Comparison of ENCODE assay signal across 7 mouse cellular contexts in the genomic region with DNA sequence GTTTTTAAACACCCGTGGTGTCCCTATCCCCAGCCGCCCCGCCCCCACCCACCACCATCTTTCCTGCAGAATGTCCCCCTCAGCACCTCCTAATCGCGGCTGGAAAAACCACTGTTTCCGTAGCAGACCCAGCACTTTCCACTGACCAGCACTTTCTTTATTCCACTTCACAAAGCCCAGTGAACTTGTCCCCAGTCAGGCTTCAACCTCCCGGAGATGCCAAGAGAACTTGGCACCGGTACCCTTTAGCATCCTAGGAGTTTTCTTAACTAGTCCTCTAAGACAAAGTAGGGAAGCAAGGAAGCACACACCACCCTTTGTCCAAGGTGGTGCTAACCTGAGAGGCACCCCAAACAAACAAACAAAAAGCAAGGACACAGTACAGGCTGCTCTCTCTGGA. TPM values are rescaled to one million over a fixed set of nuclear protein-coding genes. Genes with fewer than 3 reads are reported as not detected.
DNase-seq lines count a peak whose midpoint lies in the region; ATAC-seq and TF ChIP-seq lines count a peak whose summit lies in the region.

No protein-coding gene starts in this region.

- TF ChIP-seq EP300 in CH12.LX (IDR thresholded peaks at IDR 0.05; ENCODE audit: low read length) = no peak

- H3K4me1 ChIP-seq in CH12.LX (ENCODE audit: control insufficient read depth in 1 of 2, insufficient read depth in 2 of 2) = peaks cover 4 to 36% of the 10 kb centered on the region in 2 experiments
- H3K4me1 ChIP-seq in forebrain, embryonic 11.5 days (replicated peaks; ENCODE audit: control insufficient read depth, insufficient read depth, low read length) = peaks cover 7% of the 10 kb centered on the region; the same call in 1 of the 2 replicates
- peaks cover 13% of the 10 kb centered on the region for H3K4me1 ChIP-seq in stomach, embryonic 16.5 days (ENCODE audit: control insufficient read depth, insufficient read depth, low read length)

- ATAC-seq in forebrain, embryonic 11.5 days (replicated peaks; ENCODE audit: low FRiP score) = no peak
- no peak for ATAC-seq in stomach, embryonic 16.5 days (ENCODE audit: insufficient read depth, low FRiP score)

- TF ChIP-seq POLR2A in CH12.LX (IDR thresholded peaks at IDR 0.05; ENCODE audit: low read depth, low read length) = no peak

- no peak overlapping the region for H3K27ac ChIP-seq in CH12.LX (ENCODE audit: insufficient read depth, low read depth)
- H3K27ac ChIP-seq in forebrain, embryonic 11.5 days (ENCODE audit: low read depth, low read length) = peak overlapping the region; percentile 75
- H3K27ac ChIP-seq in stomach, embryonic 16.5 days (ENCODE audit: low read length) = peak overlapping the region; percentile 97

- H3K4me3 ChIP-seq in CH12.LX (replicated peaks in 1 of 3; ENCODE audit: low read depth in 2 of 3, low read length in 2 of 3, poor library complexity in 1 of 3) = peak overlapping the region; percentile 66 to 97 (median 90)
- peak overlapping the region; percentile 70 for H3K4me3 ChIP-seq in forebrain, embryonic 11.5 days (ENCODE audit: low read depth, low read length)
- peak overlapping the region; percentile 78 for H3K4me3 ChIP-seq in stomach, embryonic 16.5 days (replicated peaks; ENCODE audit: low read length)

- H3K36me3 ChIP-seq in CH12.LX (replicated peaks in 1 of 2; ENCODE audit: control insufficient read depth in 1 of 2, insufficient read depth in 1 of 2, low read length in 1 of 2) = peaks cover 0 to 5% of the 10 kb centered on the region in 2 experiments
- no peaks in the 10 kb centered on the region for H3K36me3 ChIP-seq in forebrain, embryonic 11.5 days (ENCODE audit: control insufficient read depth, insufficient read depth, low read length)
- no peaks in the 10 kb centered on the region for H3K36me3 ChIP-seq in stomach, embryonic 16.5 days (ENCODE audit: control insufficient read depth, insufficient read depth, low read length)

- peak overlapping the region; percentile 95 for H3K4me2 ChIP-seq in CH12.LX (ENCODE audit: insufficient read depth, low read depth, poor library complexity, severe bottlenecking)
- H3K4me2 ChIP-seq in forebrain, embryonic 11.5 days (ENCODE audit: low read depth, low read length, severe bottlenecking) = peak overlapping the region; percentile 79
- H3K4me2 ChIP-seq in stomach, embryonic 16.5 days (ENCODE audit: low read depth, low read length) = peak overlapping the region; percentile 81

- H3K9ac ChIP-seq in CH12.LX (ENCODE audit: insufficient read depth, low read depth) = peak overlapping the region; percentile 77
- H3K9ac ChIP-seq in forebrain, embryonic 11.5 days (ENCODE audit: low read length) = peak overlapping the region; percentile 99
- H3K9ac ChIP-seq in stomach, embryonic 16.5 days (ENCODE audit: low read length) = peak overlapping the region; percentile 88

- DNase-seq in CH12.LX (ENCODE audit: extremely low read depth) (no peak), adipocyte (ENCODE audit: low spot score) (peak; percentile 86)
- peak; percentile 60 for DNase-seq in forebrain, embryonic 11.5 days (ENCODE audit: low spot score)
- peak; percentile 43 for DNase-seq in heart, postnatal 4 days
- peak; percentile 49 to 59 for DNase-seq in layer of hippocampus, postnatal 10 days (ENCODE audit: low spot score in 2 of 2)
- peak; percentile 35 for DNase-seq in lung, postnatal 14 days

- no peak for TF ChIP-seq CTCF in CH12.LX (conservative IDR thresholded peaks at IDR 0.05 in 1 of 2, IDR thresholded peaks at IDR 0.05 in 1 of 2; ENCODE audit: low read depth in 2 of 2, low read length in 2 of 2)

- no peaks in the 10 kb centered on the region for H3K27me3 ChIP-seq in CH12.LX (replicated peaks)
- H3K27me3 ChIP-seq in forebrain, embryonic 11.5 days (ENCODE audit: control insufficient read depth, insufficient read depth, low read length) = no peaks in the 10 kb centered on the region
- H3K27me3 ChIP-seq in stomach, embryonic 16.5 days (ENCODE audit: control insufficient read depth, insufficient read depth, low read length) = no peaks in the 10 kb centered on the region

- dilution Hi-C loops in CH12.LX (cut with MboI; ENCODE audit: extremely low pct_ligation_motif_present, extremely low pct_unique_long_range_greater_than_20kb, low sequenced_read_pairs) = no loop called here

- no peaks in the 10 kb centered on the region for H3K9me3 ChIP-seq in CH12.LX (replicated peaks; ENCODE audit: low read length)
- H3K9me3 ChIP-seq in forebrain, embryonic 11.5 days (ENCODE audit: control insufficient read depth, low read length) = no peaks in the 10 kb centered on the region
- no peaks in the 10 kb centered on the region for H3K9me3 ChIP-seq in stomach, embryonic 16.5 days (replicated peaks; ENCODE audit: control insufficient read depth, low read length)

- in situ Hi-C loops in CH12.LX (cut with MboI; ENCODE audit: low pct_ligation_motif_present, low pct_unique_long_range_greater_than_20kb, low sequenced_read_pairs) = loop anchor here (10.0 to 25.0 kb wide), 2 partner anchors 75 to 317 kb away; no protein-coding TSS in a partner anchor

- H3K79me2 ChIP-seq in CH12.LX (replicated peaks; ENCODE audit: control insufficient read depth, extremely low read depth, insufficient read depth, poor library complexity, severe bottlenecking) = peaks cover 4% of the 10 kb centered on the region; the same call in 1 of the 2 replicates

- 1% methylated on average over 7 of the region's 8 CpGs for WGBS in forebrain, embryonic 11.5 days
- WGBS in stomach, embryonic 16.5 days = under 1% methylated on average over 8 of the region's 8 CpGs

- TF ChIP-seq RAD21 in CH12.LX (IDR thresholded peaks at IDR 0.05; ENCODE audit: low read depth, low read length) = no peak

TF ChIP-seq in CH12.LX, 34 proteins besides CTCF, POLR2A, EP300 and RAD21:
- no peak for TF ChIP-seq MAZ (IDR thresholded peaks at IDR 0.05; ENCODE audit: low read depth, low read length)
- TF ChIP-seq CHD1 (IDR thresholded peaks at IDR 0.05; ENCODE audit: low read depth, low read length) = no peak
- TF ChIP-seq ZC3H11A (IDR thresholded peaks at IDR 0.05; ENCODE audit: low read depth, low read length) = no peak
- TF ChIP-seq E2F4 (IDR thresholded peaks at IDR 0.05; ENCODE audit: insufficient replicate concordance, low read depth, low read length) = no peak
- no peak for TF ChIP-seq SIN3A (IDR thresholded peaks at IDR 0.05; ENCODE audit: low read length)
- TF ChIP-seq IRF4 (IDR thresholded peaks at IDR 0.05; ENCODE audit: low read depth, low read length) = no peak
TF ChIP-seq in CH12.LX: peak in this region for 0.

RNA-seq across cellular contexts. Expression of a gene that starts 2.2 kb away (rescaled TPM):
- total RNA-seq in CH12.LX (2012; rRNA removed) (4.7 and 6.2 TPM in 2 replicates), CH12.LX (2014; rRNA removed) (3.7 and 4.3 TPM in 2 replicates)
- polyA plus RNA-seq in CH12.LX (2012; ENCODE audit: insufficient read length, low read depth) = 6.5 and 6.7 TPM in 2 replicates
- polyA plus RNA-seq in forebrain, embryonic 11.5 days (2014; fragmentation: Nextera tagmentation; extraction: Ambion mirVana) = 24.8 and 25.3 TPM in 2 replicates
- total RNA-seq in heart, postnatal 4 days (2021) = 10 to 100 TPM; 29.4 to 29.6 TPM
- 10 to 100 TPM; 77.8 to 78.3 TPM for total RNA-seq in layer of hippocampus, postnatal 10 days (2021)
- 22.9 and 25.4 TPM in 2 replicates for polyA plus RNA-seq in stomach, embryonic 16.5 days (2015; fragmentation: Nextera tagmentation; extraction: Ambion mirVana)

Comparison
In these comparisons a context has a peak if more than half of its experiments do, and no peak if none do; other contexts are left out.
1. RNA of a gene that starts 2.2 kb away (total RNA-seq): 77.8 to 78.3 TPM in layer of hippocampus, postnatal 10 days and 29.4 to 29.6 TPM in heart, postnatal 4 days; 3.7 to 6.2 TPM in CH12.LX; every median in the first group is over 4 times any median in the second.
2. Peak in every context shown above with its lines, with median percentiles within 50 percentile points of each other: H3K4me2 ChIP-seq, H3K4me3 ChIP-seq and H3K9ac ChIP-seq.